Mouse (Mus musculus): ENCODE results near the gene Mb21d2.

The Mb21d2 gene

GRCm38 (mm10) chr16:28928815-28929685 lies at the start of gene Mb21d2:
TSS of gene Mb21d2 (minus strand) at chr16:28929673.
- peak; percentile 32 for DNase-seq (ENCODE audit: low read depth, low spot score)

DNA sequence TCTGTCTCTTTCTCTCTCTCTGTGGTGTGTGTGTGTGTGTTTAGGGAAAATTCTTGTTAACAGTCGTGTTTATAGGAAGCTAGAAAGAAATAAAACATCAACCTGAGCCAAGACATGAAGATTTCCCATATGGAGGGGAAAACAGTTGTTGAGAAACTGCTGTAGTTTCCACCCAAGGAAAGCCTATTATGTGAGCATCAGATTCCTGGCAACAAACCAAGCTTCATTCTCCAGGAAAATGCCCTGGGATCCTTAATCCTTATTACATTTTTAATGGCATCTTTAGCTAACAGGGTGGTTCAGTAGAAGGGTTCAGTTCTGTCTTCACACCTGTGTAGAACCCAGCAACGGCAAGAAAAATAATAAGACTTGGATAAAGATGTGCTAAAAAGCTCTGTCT lies 36.8 kb upstream of the Mb21d2 start:
- DNase-seq (ENCODE audit: low read depth, low spot score), result no peak

DNA sequence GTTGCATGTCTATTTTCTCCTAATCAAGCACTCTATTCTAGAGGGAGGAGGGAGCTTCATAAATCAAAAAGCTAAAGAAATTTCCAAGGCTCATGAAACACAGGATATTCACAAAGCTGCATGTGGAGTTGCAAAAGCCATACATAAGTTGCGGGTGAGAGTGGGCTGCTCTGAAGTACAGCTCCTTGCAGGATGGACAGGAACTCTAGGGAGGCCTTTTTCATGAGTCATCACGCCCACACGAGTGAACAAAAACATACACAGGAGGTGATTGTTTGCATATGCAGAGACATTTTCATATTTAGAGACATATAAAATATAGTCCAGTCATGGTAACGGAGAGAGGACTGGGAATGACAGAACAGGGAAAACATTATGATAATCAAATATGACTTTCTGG lies 34.6 kb upstream of the Mb21d2 start:
- no peak for DNase-seq (ENCODE audit: low read depth, low spot score)

GRCm38 (mm10) chr16:28962987-28963386 lies 33.5 kb upstream of the Mb21d2 start:
- DNase-seq (ENCODE audit: low read depth, low spot score), result no peak

DNA sequence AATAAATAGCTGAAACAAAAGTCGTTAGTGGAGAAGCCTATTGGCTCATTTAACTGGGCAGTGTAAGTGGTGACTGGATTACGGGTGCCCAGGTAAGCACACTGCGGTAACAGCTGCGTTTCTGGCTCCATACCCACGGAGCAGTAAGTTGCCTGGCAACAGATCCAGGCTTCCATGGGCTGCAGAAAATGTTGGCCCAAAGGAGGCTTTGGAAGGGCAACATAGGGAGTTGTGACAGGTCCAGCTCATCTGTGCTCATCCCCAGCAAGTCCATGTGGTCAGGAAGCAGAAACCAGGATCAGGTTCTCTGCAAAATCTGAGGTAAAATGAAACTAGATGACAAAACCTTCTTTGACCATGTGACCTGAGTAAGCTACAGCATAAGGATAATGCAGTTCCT lies 20.3 kb upstream of the Mb21d2 start:
- DNase-seq (ENCODE audit: low read depth, low spot score), result no peak

GRCm38 (mm10) chr16:28943254-28943653 lies 13.8 kb upstream of the Mb21d2 start:
- no peak for DNase-seq (ENCODE audit: low read depth, low spot score)

GRCm38 (mm10) chr16:28936181-28936792 lies 6.8 kb upstream of the Mb21d2 start:
- no peak for DNase-seq (ENCODE audit: low read depth, low spot score)

GRCm38 (mm10) chr16:28935701-28936100 lies 6.2 kb upstream of the Mb21d2 start:
- DNase-seq (ENCODE audit: low read depth, low spot score), result no peak

DNA sequence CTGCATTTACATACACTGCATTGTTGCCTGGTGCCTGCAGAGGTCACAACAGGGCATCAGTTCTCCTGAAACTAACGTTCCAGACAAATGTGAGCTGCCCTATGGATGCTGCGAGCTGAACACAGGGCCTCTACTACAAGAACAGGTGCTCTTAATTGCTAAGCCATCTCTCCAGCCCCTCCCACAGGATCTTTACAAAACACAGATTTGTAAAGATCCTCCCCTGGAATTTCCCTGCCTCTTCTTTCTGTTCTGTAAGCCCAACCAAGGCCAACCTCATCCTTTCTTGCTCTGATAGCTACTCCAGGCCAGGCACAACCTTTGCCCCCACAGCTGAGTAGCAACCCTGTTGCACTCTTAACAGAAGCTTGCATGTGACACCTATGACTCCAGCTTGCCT lies 1.7 kb upstream of the Mb21d2 start:
- DNase-seq (ENCODE audit: low read depth, low spot score), result no peak

DNA sequence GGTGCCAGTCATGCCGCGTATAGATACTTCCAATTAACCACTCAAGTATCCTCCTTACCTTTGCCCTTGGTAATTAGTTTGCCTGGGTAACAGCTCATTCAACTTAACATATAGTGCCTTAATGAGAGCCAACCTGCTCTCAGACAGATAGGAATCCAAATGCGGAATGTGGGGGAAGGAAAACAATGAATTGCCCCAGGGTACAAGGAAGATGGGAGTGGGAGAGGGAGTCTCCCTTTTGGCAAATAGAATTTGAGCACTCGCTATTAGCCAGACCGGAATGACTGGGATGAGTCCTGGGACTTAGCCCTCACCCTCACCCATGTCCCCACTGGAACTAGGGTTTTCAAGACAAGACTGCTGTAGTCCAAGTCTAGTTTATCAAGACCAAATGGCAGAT lies 953 bp upstream of the Mb21d2 start:
- DNase-seq (ENCODE audit: low read depth, low spot score), result no peak

- DNase-seq (ENCODE audit: low read depth, low spot score), result peak; percentile 31
These were observed 316 bp upstream of the Mb21d2 start for GRCm38 (mm10) chr16:28929686-28930291.

DNA sequence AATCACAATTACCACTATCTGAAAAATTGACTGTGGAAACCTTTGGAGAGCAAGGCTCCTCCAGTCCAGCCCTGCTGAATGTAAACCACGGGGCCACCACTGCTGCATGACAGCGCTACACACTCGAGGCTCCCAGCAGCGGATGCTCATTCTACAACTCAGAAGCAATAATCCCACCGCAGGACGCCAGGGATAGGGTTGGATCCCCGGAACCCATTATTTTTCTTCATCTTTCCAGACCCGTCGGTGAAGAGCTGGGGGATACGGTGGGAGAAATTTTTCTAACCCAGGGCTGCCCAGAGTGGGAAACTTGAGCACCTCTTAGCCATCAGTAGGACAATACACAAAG lies 1.0 kb downstream of the Mb21d2 start:
- DNase-seq (ENCODE audit: low read depth, low spot score), result peak; percentile 29

DNA sequence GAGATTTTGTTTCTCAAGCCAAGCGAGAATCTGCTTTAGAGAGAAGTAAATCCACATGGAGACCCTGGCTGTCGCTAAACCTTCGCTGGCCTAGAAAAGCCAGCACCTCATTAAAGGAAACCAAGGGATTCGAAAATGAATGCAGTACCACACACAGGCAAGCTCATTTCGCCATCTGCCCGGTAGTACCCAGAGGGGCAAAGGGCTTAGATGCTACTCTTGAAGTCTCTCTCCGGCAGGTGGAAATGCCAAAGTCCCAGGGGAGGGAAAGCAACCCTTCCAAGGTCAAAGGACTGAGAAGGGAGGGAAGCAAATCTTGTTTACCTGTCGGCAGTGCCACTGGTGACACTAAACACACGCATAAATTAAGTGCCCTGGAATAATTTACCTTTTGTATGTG lies 2.1 kb downstream of the Mb21d2 start:
- no peak for DNase-seq (ENCODE audit: low read depth, low spot score)

DNA sequence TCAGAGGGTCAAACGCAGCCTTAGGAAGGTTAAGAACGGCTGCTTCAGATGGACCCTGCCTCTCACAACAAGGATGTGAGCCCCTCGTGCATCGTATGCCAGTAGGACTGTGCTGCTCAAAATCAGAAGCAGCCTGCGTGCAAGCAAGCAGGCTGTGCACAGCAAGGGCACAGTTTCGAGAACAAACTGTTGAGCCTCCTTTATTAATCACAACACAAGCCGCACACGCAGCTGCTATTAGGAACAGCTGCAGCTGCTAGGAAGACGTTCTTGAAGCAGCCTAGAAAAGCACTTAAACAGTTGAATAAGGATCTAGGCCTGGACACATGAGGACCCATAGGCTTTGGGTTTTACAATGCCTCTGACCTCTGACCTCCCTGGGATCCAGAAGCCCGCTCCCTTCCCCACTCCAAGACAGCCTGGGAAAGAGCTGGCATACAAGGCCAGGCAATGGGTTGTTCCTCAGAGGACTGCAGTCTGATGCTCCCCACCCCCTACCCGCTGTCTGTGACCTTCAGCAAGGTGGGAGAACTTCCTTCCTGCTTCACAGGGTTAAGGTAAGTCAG lies 10.1 kb downstream of the Mb21d2 start:
- DNase-seq (ENCODE audit: low read depth, low spot score), result no peak

GRCm38 (mm10) chr16:28915362-28915761 lies 14.1 kb downstream of the Mb21d2 start:
- DNase-seq (ENCODE audit: low read depth, low spot score), result no peak

- no peak for DNase-seq (ENCODE audit: low read depth, low spot score)
These were observed 14.8 kb downstream of the Mb21d2 start for GRCm38 (mm10) chr16:28914709-28915108.

DNA sequence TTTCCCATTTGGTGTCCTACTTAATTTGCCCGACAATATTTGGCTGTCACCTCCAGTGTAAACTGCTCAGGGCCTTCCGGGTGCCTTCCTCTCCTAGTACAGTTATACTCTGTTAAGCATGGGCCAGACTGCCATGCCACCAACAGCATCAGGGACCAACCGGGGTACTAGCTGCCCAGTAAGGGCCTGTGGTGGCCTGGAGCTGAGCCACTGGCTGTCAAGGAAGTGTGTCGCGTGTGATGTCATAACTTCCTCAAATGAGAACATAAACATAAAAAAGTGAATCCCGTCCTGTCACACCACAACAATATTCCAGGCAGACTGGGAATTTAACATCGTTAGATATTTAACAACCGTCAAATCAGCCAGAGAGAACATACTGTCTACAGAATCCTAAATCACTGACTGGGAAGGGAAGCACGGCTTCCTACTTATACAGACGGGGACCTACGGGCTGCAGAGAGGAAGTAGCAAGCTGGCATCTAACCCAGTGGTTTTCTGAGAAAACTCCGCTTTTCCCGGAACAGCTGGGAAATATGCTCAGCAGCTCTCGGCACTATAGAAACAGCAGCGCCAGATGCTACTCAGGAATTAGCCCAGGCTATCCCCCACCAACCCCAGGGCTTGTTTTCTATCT lies 17.9 kb downstream of the Mb21d2 start:
- DNase-seq (ENCODE audit: low read depth, low spot score), result no peak

DNA sequence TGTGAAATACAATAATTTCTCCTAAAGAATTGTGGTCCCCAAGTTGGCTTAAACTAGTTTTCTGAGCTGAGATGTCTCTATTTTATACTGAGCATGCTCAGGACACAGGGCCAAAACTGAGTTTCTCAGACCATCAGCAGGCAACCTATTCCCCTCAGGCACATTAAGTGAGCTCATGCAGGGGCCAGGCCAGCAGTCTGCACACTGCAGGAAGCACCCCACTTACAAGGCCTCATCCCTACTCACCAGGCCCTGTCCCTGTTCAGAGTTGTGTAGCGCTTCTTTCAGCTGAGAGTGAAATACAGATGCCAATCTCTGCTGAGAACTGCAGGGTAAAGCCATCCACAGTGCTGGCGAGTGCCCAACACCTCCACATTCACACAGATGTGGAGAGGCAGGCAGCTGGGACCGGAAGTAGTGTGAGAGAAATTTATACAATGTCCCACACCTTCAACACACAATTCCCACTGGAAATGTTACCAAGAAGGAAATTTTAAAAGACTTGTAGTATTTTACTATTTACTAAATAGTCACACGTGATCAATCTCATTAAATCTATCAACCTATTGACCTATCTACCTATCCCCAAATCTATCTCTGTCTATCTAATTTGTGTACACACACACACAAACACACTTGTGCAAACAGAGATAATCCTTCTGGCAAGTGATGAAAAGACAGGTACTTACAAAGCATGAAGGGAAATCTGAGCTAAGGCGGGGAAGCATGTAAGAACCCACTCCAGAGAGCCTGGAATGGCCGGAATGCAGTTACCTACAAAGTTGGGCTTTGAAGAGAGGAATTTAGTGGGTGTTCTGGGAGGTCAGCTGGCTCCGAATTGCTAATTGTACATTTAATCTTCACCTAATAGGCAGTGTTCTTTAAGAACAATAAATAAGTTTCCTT lies 22.9 kb downstream of the Mb21d2 start:
- no peak for DNase-seq (ENCODE audit: low read depth, low spot score)

DNA sequence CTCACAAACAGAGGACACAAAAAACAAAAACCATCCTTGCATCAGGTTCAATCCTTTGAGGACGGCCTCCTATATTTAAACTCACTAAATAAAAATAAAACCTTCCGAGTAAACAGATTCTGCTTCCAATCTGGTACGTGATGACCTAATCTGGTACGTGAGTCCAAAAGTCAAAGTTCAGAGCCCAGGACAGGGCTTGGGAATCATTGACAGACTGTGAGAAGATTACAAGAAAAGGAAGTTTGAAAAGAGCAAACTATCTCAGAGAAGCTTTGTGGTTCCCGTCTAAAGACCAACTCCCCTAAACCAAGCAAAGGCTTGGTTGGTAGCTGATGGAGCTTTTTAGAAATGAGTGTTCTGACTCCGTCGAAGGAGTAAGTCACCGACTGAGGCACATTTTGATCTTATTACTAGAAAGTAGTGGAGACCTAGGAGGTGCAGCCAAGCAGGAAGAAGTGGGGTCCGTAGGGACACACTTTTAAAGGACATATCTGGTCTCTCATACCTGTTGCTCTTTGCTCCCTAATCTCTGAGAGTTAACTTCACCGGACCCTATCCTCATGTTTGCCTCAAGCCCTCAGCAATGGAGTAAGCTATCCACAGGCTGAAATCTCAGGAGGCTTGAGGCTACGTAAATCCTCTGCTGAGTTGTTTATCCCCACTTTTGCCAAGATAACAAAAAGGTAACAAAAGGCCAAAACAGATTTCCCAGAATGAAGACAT lies 23.7 kb downstream of the Mb21d2 start:
- DNase-seq (ENCODE audit: low read depth, low spot score), result no peak
